Mouse (Mus musculus): ENCODE data around the gene Uckl1. TPM values are rescaled to one million over a fixed set of nuclear protein-coding genes. Genes with fewer than 3 reads are reported as not detected.
A peak's percentile ranks its signal among the peaks of the same experiment; 100 is the strongest.

Uckl1 gene
- total RNA-seq, 2 experiments from 2014 or later = 40.2 to 49.9 TPM

- no peak for DNase-seq (ENCODE audit: low spot score in 2 of 2)
These were observed 10.7 kb downstream of the Uckl1 start for GRCm38 (mm10) chr2:181573961-181574360.

GRCm38 (mm10) chr2:181572921-181573920 is 11.5 kb downstream of the Uckl1 start:
- DNase-seq (ENCODE audit: low spot score in 2 of 2) = no peak

GRCm38 (mm10) chr2:181571941-181572670 is 12.6 kb downstream of the Uckl1 start:
- no peak for DNase-seq (ENCODE audit: low spot score in 2 of 2)

- no peak for DNase-seq (ENCODE audit: low spot score in 2 of 2)
These were observed 13.6 kb downstream of the Uckl1 start for GRCm38 (mm10) chr2:181570921-181571595.

- DNase-seq (ENCODE audit: low spot score in 2 of 2) = no peak
These were observed 14.3 kb downstream of the Uckl1 start for GRCm38 (mm10) chr2:181570375-181570774.

GRCm38 (mm10) chr2:181569856-181570255 is 14.8 kb downstream of the Uckl1 start:
- DNase-seq (ENCODE audit: low spot score in 2 of 2) = no peak

GRCm38 (mm10) chr2:181568272-181569008 is 16.3 kb downstream of the Uckl1 start:
- DNase-seq (ENCODE audit: low spot score in 2 of 2) = peak in 1 of 2 experiments; percentile 52

GRCm38 (mm10) chr2:181567338-181567737 is 17.4 kb downstream of the Uckl1 start:
- no peak for DNase-seq (ENCODE audit: low spot score in 2 of 2)

- no peak for DNase-seq (ENCODE audit: low spot score in 2 of 2)
These were observed 30.9 kb downstream of the Uckl1 start for GRCm38 (mm10) chr2:181553772-181554171.

GRCm38 (mm10) chr2:181550233-181550632 is 34.5 kb downstream of the Uckl1 start:
- no peak for DNase-seq (ENCODE audit: low spot score in 2 of 2)

GRCm38 (mm10) chr2:181548682-181549081 is 36.0 kb downstream of the Uckl1 start:
- no peak for DNase-seq (ENCODE audit: low spot score in 2 of 2)

- no peak for DNase-seq (ENCODE audit: low spot score in 2 of 2)
These were observed 36.5 kb downstream of the Uckl1 start for GRCm38 (mm10) chr2:181548227-181548626.

- no peak for DNase-seq (ENCODE audit: low spot score in 2 of 2)
These were observed 38.5 kb downstream of the Uckl1 start for GRCm38 (mm10) chr2:181546142-181546541.

- DNase-seq (ENCODE audit: low spot score in 2 of 2) = no peak
These were observed 42.8 kb downstream of the Uckl1 start for GRCm38 (mm10) chr2:181541761-181542380.

- DNase-seq (ENCODE audit: low spot score in 2 of 2) = peak in 1 of 2 experiments; percentile 15
These were observed 47.1 kb downstream of the Uckl1 start for GRCm38 (mm10) chr2:181537444-181538047.

GRCm38 (mm10) chr2:181536410-181536809 is 48.3 kb downstream of the Uckl1 start:
- DNase-seq (ENCODE audit: low spot score in 2 of 2) = no peak

- no peak for DNase-seq (ENCODE audit: low spot score in 2 of 2)
These were observed 52.1 kb downstream of the Uckl1 start for GRCm38 (mm10) chr2:181532589-181532988.

GRCm38 (mm10) chr2:181529076-181529475 is 55.6 kb downstream of the Uckl1 start:
- DNase-seq (ENCODE audit: low spot score in 2 of 2) = no peak

- no peak for DNase-seq (ENCODE audit: low spot score in 2 of 2)
These were observed 59.2 kb downstream of the Uckl1 start for GRCm38 (mm10) chr2:181525526-181525925.

GRCm38 (mm10) chr2:181522811-181523210 is 61.9 kb downstream of the Uckl1 start:
- peak in 1 of 2 experiments; percentile 16 for DNase-seq (ENCODE audit: low spot score in 2 of 2)
